Mouse (Mus musculus) T-helper 2 cell (primary cell): ENCODE measurements around the gene Pax9.

Experiments
- in situ Hi-C: fragments of 300-600 bp; cut with MboI, MseI; formaldehyde crosslinking; loops from one replicate; pipeline ENCODE4 v1.15.1; 2025; ENCODE audit warnings: high pct_unique_total_duplicates

Pax9 gene

DNA sequence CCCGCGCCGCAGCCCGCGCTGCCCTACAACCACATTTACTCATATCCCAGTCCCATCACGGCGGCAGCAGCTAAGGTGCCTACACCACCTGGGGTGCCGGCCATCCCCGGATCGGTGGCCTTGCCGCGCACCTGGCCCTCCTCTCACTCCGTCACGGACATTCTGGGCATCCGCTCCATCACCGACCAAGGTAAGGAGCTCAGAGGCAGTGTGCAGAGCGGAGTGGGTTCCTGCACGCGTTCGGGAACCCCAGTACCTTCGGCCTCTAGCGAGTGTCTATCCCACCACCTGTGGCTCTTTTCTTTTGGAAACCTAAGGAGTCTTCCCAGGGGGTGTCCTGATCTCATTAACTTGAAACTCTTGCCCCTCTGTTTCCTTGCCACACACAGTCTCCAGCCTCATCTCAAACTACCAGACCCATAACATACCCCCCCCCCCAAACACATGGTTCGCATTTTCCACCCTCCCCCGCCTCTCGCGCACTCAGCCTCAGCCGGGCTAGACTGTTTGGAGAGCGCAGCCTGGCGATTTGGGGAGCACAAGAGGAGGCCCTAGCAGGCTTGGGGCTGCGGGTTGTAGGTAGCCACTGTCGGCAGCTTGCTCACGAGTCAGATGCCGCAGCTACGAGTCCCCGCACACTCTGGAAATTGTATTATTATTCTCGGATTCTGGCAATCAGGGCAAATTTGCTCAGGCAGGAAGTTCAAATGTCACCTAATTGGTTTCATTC is 5.6 kb downstream of the Pax9 start:
- in situ Hi-C loops = loop anchor here (10.0 kb wide), 1 partner anchor 848 kb away; the partner anchor contains the start of gene Foxa1

DNA sequence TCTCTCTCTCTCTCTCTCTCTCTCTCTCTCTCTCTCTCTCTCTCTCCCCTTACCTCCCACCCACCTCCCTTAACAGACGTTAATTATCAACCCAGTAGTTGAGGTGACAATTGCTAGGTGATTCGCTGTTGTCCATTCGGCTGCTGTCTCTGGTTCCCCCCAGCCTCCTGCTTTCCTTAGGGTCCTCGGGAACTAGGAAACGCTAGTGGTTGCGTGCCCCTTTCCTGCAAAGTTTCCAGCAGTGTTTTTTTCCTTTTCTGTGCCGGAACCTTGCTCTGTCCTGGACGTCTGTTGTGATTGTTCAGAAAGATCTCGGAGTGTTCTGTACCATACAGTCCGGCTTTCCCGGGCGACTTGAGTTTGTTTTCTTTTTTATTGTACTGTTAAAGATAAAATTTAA is 6.2 kb downstream of the Pax9 start:
- in situ Hi-C loops = loop anchor here (10.0 kb wide), 1 partner anchor 847 kb away; the partner anchor contains the start of gene Foxa1

- in situ Hi-C loops = loop anchor here (10.0 kb wide), 1 partner anchor 846 kb away; the partner anchor contains the start of gene Foxa1
Measured at GRCm38 (mm10) chr12:56698191-56698980, 6.8 kb downstream of the Pax9 start.

GRCm38 (mm10) chr12:56699351-56699750 is 7.8 kb downstream of the Pax9 start:
- in situ Hi-C loops = loop anchor here (10.0 kb wide), 1 partner anchor 845 kb away; the partner anchor contains the start of gene Foxa1

- in situ Hi-C loops = loop anchor here (10.0 kb wide), 1 partner anchor 845 kb away; the partner anchor contains the start of gene Foxa1
Measured at GRCm38 (mm10) chr12:56699915-56700900, 8.6 kb downstream of the Pax9 start.

DNA sequence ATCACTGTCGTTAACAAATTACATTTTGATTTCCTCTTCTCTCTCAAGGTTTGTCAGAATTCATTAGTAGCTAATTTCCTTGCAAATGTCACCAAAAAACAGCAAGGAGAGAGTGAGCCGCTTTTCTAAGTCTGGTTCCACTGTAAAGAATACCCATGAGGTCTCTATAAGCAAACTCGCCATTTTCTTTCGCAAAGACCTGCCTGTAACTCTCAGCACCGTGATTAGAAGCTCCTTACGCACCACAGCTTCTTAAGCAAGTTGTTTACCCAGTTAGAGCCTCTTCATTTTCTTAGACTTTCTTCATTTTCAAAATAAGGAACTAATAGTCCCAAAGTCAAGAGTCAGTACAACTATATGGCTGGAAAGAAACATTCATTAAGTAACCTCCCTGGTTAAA is 9.4 kb downstream of the Pax9 start:
- in situ Hi-C loops = no loop called here

- in situ Hi-C loops = no loop called here
Measured at GRCm38 (mm10) chr12:56717971-56718706, 26.6 kb downstream of the Pax9 start.

DNA sequence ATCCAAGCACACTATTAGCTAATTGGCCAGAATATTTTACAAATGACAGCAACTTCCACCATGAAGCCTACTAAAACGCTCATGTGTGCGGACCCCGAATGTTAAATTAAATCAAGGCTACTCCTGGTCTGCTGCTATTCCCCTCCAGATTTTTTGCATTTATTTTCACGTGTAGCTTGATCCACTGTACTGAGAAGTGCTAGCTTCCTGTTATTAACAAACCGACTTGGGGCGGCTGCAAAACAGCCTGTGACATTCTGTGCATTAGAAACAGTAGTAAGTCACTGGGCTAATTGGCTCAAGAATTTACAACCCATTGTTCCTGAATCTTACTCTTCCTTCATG is 27.1 kb downstream of the Pax9 start:
- in situ Hi-C loops = no loop called here

DNA sequence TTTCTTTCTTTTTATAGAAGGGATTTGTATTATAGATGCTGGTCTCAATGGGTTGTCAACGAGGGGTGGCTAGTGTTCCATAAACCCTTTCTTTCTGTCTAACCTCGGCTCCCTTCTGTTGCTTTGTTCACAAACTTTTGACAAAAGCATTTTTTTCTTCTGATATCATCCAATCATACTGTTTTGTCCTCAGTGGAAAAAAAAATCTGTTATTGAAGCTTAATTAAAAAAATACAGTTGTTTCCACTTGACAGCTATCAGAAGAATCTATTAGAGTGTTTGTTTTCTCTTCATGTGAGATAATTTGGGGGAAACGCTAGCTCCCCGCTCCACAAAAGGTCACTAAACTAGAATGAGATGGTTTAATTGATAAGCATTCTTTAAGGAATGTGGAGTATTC is 36.1 kb downstream of the Pax9 start:
- in situ Hi-C loops = no loop called here

- in situ Hi-C loops = no loop called here
Measured at GRCm38 (mm10) chr12:56737104-56737503, 45.5 kb downstream of the Pax9 start.
